Mouse (Mus musculus) brain, adult 2 months (tissue): ENCODE data around the gene Haao.

ENCODE experiments used
- DNase-seq: peaks from one replicate; pipeline ENCODE4 v3.0.0; 2011; ENCODE audit warnings: low read depth, low spot score

The Haao gene

GRCm38 (mm10) chr17:83847815-83848214 lies at the start of gene Haao:
Haao (minus strand) TSS chr17:83847963.
- no peak for DNase-seq

- no peak for DNase-seq
Measured at GRCm38 (mm10) chr17:83897361-83897799, 49.6 kb upstream of the Haao start.

GRCm38 (mm10) chr17:83896723-83897122 lies 49.0 kb upstream of the Haao start:
- peak; percentile 74 for DNase-seq

DNA sequence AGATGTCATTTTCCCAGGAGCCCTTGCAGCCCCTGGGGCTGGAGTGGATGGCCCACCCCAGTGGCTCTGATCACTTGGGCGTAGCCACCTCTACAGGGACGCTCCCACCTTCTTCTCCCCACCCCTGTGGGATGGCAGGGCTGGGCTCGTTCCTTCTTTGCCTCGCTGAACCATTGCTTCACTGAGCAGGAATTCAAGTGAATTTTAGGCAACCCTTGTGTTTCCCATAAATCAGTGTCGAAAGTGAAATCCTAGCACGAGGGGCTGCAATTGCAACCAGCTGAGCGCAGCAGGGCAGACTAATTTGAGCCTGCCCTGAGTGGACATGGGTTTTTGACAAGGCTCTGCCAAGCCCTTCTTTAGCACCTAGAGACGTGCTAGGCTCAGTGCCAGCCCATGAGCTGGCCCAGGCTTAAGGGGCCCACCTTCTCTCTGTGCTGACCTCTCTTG lies 47.6 kb upstream of the Haao start:
- DNase-seq, result no peak

- DNase-seq, result no peak
Measured at GRCm38 (mm10) chr17:83893134-83893533, 45.4 kb upstream of the Haao start.

GRCm38 (mm10) chr17:83891864-83892263 lies 44.1 kb upstream of the Haao start:
- no peak for DNase-seq

- no peak for DNase-seq
Measured at GRCm38 (mm10) chr17:83890373-83890696, 42.6 kb upstream of the Haao start.

DNA sequence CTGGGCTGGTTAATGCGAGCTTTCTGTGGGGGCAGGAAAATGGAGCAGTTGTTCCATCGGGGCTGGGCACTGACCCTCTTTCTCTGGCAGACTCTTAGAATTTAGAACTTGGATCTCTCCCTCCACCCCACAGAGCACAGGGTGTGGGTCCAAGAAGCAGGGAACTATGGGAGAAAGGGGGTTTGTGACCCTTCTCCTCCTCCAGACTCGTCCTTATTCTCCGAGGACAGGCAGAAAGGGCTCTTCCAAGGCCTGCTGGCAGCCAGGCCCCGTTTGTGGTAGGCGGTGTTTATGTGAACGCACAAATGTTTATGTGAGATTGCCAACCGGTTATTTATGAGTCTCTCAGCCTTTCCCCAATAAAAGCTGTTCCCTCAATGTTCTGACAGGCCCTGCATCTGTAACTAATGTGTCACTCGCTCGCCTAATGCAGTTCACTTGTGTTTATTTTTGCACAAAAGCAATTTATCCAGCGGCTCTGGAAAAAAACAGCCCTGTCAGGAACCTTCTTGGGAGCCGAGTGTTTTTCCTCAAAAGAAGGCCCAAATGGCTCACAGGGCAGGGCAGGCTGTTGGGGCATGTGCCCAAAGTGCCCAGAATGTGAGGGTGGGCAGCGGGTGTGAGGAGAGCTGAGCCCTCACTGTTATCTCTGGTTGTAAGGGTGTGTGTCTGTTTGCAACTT lies 42.1 kb upstream of the Haao start:
- peak; percentile 75 for DNase-seq

DNA sequence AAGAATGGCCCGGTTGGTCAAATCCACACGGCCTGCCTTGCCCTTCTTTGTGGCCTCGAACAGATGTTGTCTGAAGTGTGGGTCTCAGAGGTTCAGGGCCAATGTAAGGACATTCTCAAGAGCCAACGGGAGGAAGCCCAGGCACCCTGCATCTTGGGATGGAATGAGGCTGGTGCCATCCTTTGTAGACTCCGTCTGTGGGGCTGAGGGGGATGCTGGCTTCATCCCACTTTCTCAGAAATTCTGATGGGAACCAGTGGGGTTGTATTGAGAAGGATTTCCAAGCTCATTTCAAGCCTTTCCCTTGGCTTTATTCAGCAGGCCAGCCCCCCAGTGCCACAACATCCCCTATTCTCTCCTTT lies 41.5 kb upstream of the Haao start:
- DNase-seq, result no peak

- peak; percentile 51 for DNase-seq
Measured at GRCm38 (mm10) chr17:83887241-83887640, 39.5 kb upstream of the Haao start.

DNA sequence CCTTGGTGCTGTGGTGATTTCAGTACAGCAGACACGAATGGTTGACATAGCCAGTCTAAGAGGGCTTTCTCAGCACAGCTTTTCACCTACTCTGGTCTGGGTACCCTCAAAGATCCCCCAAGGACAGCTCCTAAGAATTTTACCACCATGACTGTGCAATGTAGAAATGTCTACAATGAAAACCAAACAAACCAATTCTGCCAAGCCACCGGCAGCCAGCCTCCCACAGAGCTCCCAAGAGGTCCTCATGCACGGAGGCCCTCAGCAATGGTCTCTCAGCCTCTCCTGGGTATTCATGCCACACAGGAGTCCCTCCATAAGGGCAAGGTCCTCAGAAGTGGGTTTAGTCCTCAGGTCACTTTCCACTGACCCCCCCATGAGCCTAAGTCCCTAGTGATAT lies 38.6 kb upstream of the Haao start:
- no peak for DNase-seq

GRCm38 (mm10) chr17:83885750-83886149 lies 38.0 kb upstream of the Haao start:
- no peak for DNase-seq

GRCm38 (mm10) chr17:83885021-83885582 lies 37.3 kb upstream of the Haao start:
- DNase-seq, result no peak

DNA sequence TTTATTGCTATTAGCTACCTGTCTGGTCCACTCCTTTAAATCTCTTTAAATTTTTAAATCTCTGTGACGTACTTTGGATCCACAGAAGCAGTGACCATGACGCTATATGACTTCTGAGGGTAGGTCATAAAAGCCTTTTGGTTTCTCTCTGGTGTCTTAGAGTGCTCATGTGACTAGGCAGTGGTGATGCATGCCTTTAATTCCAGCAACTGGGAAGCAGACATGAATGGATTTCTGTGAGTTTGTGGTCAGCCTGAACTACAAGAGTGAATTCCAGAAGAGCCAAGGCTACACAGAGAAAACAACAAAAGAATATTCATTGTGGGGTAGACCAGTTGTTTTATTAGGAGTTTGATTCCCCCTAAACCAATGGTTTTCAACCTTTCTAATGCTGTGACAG lies 35.0 kb upstream of the Haao start:
- DNase-seq, result no peak

- no peak for DNase-seq
Measured at GRCm38 (mm10) chr17:83881071-83881470, 33.3 kb upstream of the Haao start.

GRCm38 (mm10) chr17:83880174-83880710 lies 32.5 kb upstream of the Haao start:
- DNase-seq, result no peak

DNA sequence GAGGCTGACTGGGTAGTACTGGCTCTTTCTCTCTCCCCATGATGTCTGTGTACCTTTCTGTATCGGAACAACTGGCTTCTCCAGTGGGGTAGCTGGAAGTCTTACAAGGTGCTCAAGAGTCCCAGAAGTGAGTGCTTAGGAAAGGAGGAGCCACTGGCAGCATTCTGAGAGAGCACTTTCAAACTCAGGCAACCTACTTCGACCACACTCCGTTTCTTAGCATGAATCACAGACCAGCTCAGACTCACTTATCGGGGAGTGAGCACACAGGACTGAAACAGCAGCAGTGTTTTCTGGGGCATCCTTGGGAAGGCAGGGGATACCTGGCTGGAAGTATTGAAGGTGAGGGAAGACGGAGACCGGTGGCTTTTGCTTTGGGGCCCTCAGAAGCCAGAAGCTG lies 31.9 kb upstream of the Haao start:
- no peak for DNase-seq

- peak; percentile 63 for DNase-seq
Measured at GRCm38 (mm10) chr17:83874610-83875009, 26.8 kb upstream of the Haao start.

DNA sequence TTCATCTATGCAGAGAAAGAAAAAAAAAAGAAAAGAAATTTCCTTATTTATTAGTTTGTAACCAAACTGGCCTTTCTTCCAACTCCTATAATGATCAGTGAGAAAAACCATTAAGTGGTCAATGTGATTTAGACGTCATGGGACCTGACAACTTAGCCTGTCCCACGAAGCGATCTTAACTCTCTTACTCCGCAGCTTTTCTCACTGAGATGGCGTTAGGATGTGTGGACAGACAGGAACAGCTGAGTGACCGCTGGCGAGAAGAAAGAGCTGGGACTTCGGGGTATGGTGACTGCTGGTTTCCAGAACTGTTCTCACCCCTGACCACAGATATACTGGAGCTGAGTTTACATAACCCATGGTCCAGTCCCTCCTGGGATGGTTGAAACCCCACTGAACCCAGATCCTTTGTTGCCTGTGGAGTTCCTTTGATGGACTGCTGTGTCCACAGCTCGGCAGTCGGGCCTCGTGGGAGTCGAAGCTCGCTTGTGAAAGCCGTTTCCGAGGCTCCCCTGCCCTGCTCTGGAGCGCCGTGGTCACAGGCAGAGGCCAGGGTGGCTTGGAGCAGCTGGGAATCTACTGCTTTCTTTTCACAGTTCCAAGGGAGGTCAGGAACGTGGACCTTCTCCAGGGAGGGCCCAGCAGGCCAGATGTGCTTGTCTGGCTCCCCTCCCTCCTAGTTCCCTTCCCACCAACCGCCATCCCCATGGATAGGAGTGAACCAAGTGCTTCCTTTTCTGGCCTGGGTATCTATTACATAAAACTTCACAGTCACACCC lies 25.8 kb upstream of the Haao start:
- DNase-seq, result no peak

GRCm38 (mm10) chr17:83872806-83873348 lies 25.1 kb upstream of the Haao start:
- peak; percentile 94 for DNase-seq

GRCm38 (mm10) chr17:83871354-83871753 lies 23.6 kb upstream of the Haao start:
- DNase-seq, result no peak

GRCm38 (mm10) chr17:83870385-83870784 lies 22.6 kb upstream of the Haao start:
- no peak for DNase-seq
